Mouse (Mus musculus): ENCODE measurements at regions not wholly inside any gene's neighbourhood (a gene's known extent, or its start where the extent isn't known, plus 50 kb on each side); places are given as distances from the start of the nearest gene placed in this dataset.

GRCm38 (mm10) chr12:12635308-12635707 is 306.4 kb downstream of the Mycn start:
- ATAC-seq (ENCODE audit: low FRiP score) (no peak), DNase-seq (ENCODE audit: low spot score) (no peak)
- H3K27me3 ChIP-seq (ENCODE audit: insufficient read depth, low read length) = no peaks in the 10 kb centered on the region
- no peaks in the 10 kb centered on the region for H3K36me3 ChIP-seq (ENCODE audit: insufficient read depth, low read length)
- H3K9me3 ChIP-seq (ENCODE audit: low read length) = no peaks in the 10 kb centered on the region
- no peaks in the 10 kb centered on the region for H3K4me1 ChIP-seq (ENCODE audit: insufficient read depth, low read length)
- no peak overlapping the region for H3K4me2 ChIP-seq (ENCODE audit: low read depth, low read length, poor library complexity, severe bottlenecking)
- 78% methylated on average over 3 of the region's 3 CpGs for WGBS
- TF ChIP-seq CTCF (IDR thresholded peaks at IDR 0.05) = no peak
- no peak overlapping the region for H3K4me3 ChIP-seq (ENCODE audit: low read depth, low read length)
- no peak overlapping the region for H3K9ac ChIP-seq (replicated peaks; ENCODE audit: low read length, poor library complexity, severe bottlenecking)
- H3K27ac ChIP-seq (ENCODE audit: low read depth, low read length) = no peak overlapping the region

GRCm38 (mm10) chr12:12627597-12627996 is 314.1 kb downstream of the Mycn start:
- Histone ChIP-seq H3K27me3 (ENCODE audit: insufficient read depth, low read length) (no peaks in the 10 kb centered on the region), H3K36me3 (ENCODE audit: insufficient read depth, low read length) (no peaks in the 10 kb centered on the region), H3K4me1 (ENCODE audit: insufficient read depth, low read length) (no peaks in the 10 kb centered on the region), H3K4me2 (ENCODE audit: low read depth, low read length, poor library complexity, severe bottlenecking) (no peak overlapping the region), H3K27ac (ENCODE audit: low read depth, low read length) (no peak overlapping the region), H3K9me3 (ENCODE audit: low read length) (no peaks in the 10 kb centered on the region), H3K4me3 (ENCODE audit: low read depth, low read length) (no peak overlapping the region), H3K9ac (replicated peaks; ENCODE audit: low read length, poor library complexity, severe bottlenecking) (no peak overlapping the region)
- WGBS = 94% methylated on average over 4 of the region's 4 CpGs
- no peak for TF ChIP-seq CTCF (IDR thresholded peaks at IDR 0.05)
- ATAC-seq (ENCODE audit: low FRiP score) (no peak), DNase-seq (ENCODE audit: low spot score) (no peak)

- Histone ChIP-seq H3K27me3 (ENCODE audit: insufficient read depth, low read length) (no peaks in the 10 kb centered on the region), H3K4me1 (ENCODE audit: insufficient read depth, low read length) (no peaks in the 10 kb centered on the region), H3K4me2 (ENCODE audit: low read depth, low read length, poor library complexity, severe bottlenecking) (no peak overlapping the region), H3K9me3 (ENCODE audit: low read length) (no peaks in the 10 kb centered on the region), H3K4me3 (ENCODE audit: low read depth, low read length) (no peak overlapping the region), H3K36me3 (ENCODE audit: insufficient read depth, low read length) (no peaks in the 10 kb centered on the region), H3K27ac (ENCODE audit: low read depth, low read length) (no peak overlapping the region), H3K9ac (replicated peaks; ENCODE audit: low read length, poor library complexity, severe bottlenecking) (no peak overlapping the region)
- DNase-seq (ENCODE audit: low spot score) (no peak), ATAC-seq (ENCODE audit: low FRiP score) (no peak)
- WGBS = 89% methylated on average over 1 of the region's 1 CpGs
- no peak for TF ChIP-seq CTCF (IDR thresholded peaks at IDR 0.05)
Observed at GRCm38 (mm10) chr12:12625788-12626187, 315.9 kb downstream of the Mycn start.

GRCm38 (mm10) chr12:12622712-12623292 is 318.9 kb downstream of the Mycn start:
- Histone ChIP-seq H3K9ac (replicated peaks; ENCODE audit: low read length, poor library complexity, severe bottlenecking) (no peak overlapping the region), H3K27me3 (ENCODE audit: insufficient read depth, low read length) (no peaks in the 10 kb centered on the region), H3K4me3 (ENCODE audit: low read depth, low read length) (no peak overlapping the region), H3K4me2 (ENCODE audit: low read depth, low read length, poor library complexity, severe bottlenecking) (no peak overlapping the region), H3K4me1 (ENCODE audit: insufficient read depth, low read length) (no peaks in the 10 kb centered on the region), H3K27ac (ENCODE audit: low read depth, low read length) (no peak overlapping the region), H3K36me3 (ENCODE audit: insufficient read depth, low read length) (no peaks in the 10 kb centered on the region), H3K9me3 (ENCODE audit: low read length) (no peaks in the 10 kb centered on the region)
- ATAC-seq (ENCODE audit: low FRiP score) (peak; percentile 76), DNase-seq (ENCODE audit: low spot score) (peak; percentile 97)
- WGBS = 13% methylated on average over 5 of the region's 5 CpGs
- TF ChIP-seq CTCF (IDR thresholded peaks at IDR 0.05) = peak; percentile 88

GRCm38 (mm10) chr12:12621506-12621905 is 320.2 kb downstream of the Mycn start:
- WGBS = 92% methylated on average over 9 of the region's 9 CpGs
- DNase-seq (ENCODE audit: low spot score) (no peak), ATAC-seq (ENCODE audit: low FRiP score) (no peak)
- no peaks in the 10 kb centered on the region for H3K9me3 ChIP-seq (ENCODE audit: low read length)
- H3K27me3 ChIP-seq (ENCODE audit: insufficient read depth, low read length) = no peaks in the 10 kb centered on the region
- no peaks in the 10 kb centered on the region for H3K36me3 ChIP-seq (ENCODE audit: insufficient read depth, low read length)
- no peak overlapping the region for H3K9ac ChIP-seq (replicated peaks; ENCODE audit: low read length, poor library complexity, severe bottlenecking)
- H3K4me1 ChIP-seq (ENCODE audit: insufficient read depth, low read length) = no peaks in the 10 kb centered on the region
- TF ChIP-seq CTCF (IDR thresholded peaks at IDR 0.05) = no peak
- no peak overlapping the region for H3K27ac ChIP-seq (ENCODE audit: low read depth, low read length)
- no peak overlapping the region for H3K4me3 ChIP-seq (ENCODE audit: low read depth, low read length)
- H3K4me2 ChIP-seq (ENCODE audit: low read depth, low read length, poor library complexity, severe bottlenecking) = no peak overlapping the region

- ATAC-seq (ENCODE audit: low FRiP score) (no peak; the same call in 1 of the 2 replicates), DNase-seq (ENCODE audit: low spot score) (peak; percentile 67)
- Histone ChIP-seq H3K4me3 (ENCODE audit: low read depth, low read length) (no peak overlapping the region), H3K27me3 (ENCODE audit: insufficient read depth, low read length) (no peaks in the 10 kb centered on the region), H3K27ac (ENCODE audit: low read depth, low read length) (no peak overlapping the region), H3K4me2 (ENCODE audit: low read depth, low read length, poor library complexity, severe bottlenecking) (no peak overlapping the region), H3K9me3 (ENCODE audit: low read length) (no peaks in the 10 kb centered on the region), H3K4me1 (ENCODE audit: insufficient read depth, low read length) (no peaks in the 10 kb centered on the region), H3K36me3 (ENCODE audit: insufficient read depth, low read length) (no peaks in the 10 kb centered on the region), H3K9ac (replicated peaks; ENCODE audit: low read length, poor library complexity, severe bottlenecking) (no peak overlapping the region)
- 76% methylated on average over 5 of the region's 5 CpGs for WGBS
- no peak for TF ChIP-seq CTCF (IDR thresholded peaks at IDR 0.05)
Observed at GRCm38 (mm10) chr12:12620316-12620715, 321.4 kb downstream of the Mycn start.
